Mouse (Mus musculus): ENCODE data around the gene Esp16. TPM values are rescaled to one million over a fixed set of nuclear protein-coding genes. Genes with fewer than 3 reads are reported as not detected.
"Not testable (repeated sequence)": the region's sequence is repeated elsewhere in the genome, so short reads cannot be mapped to it uniquely, and the experiment has no call there.

Gene Esp16
- not detected for total RNA-seq (2021)

- DNase-seq: not testable (repeated sequence)
Observed at GRCm38 (mm10) chr17:39535842-39536241, at the start of gene Esp16. Gene Esp16 (plus strand): TSS chr17:39536142.

DNA sequence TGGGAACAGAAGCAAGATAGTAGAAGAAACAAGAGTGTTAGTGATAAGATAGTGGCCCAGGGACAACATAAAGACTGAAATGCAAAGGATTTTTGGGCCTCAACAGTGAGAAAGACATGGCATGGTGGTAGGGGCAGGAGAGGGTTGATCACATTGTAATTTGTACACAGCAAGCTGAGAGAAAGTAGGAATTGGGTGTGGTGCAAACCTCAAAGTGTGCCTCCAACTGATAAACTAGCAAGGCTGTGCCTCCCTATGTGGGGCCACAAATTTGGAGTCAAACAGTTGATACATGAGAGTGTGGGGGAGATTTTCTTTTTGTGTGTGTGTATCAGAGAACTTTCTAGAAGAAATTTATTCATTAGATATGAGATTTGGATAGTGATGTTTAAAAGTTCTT, 37.9 kb upstream of the Esp16 start:
- not testable (repeated sequence) for DNase-seq

Other genes starting within 250 kb of the Esp16 start
- gene Esp18, start 129.8 kb upstream of the Esp16 start, total RNA-seq (2021): not detected
- gene Esp15, start 104.8 kb downstream of the Esp16 start, total RNA-seq (2021): not detected

Measured in heart, postnatal 4 days (tissue).